Mouse (Mus musculus) CH12.LX (cell line): ENCODE data around the gene Armc6. TPM values are rescaled to one million over a fixed set of nuclear protein-coding genes. Genes with fewer than 3 reads are reported as not detected.

Source experiments
- DNase-seq: peaks from one replicate; pipeline ENCODE4 v3.0.0-alpha.2; 2013; ENCODE audit errors: extremely low read depth
- H3K27ac ChIP-seq: 2 replicates; pipeline ENCODE4 v1.5.1; 2012; ENCODE audit warnings: low read depth, mild to moderate bottlenecking, control low read depth, moderate library complexity; ENCODE audit not compliant: insufficient read depth
- H3K27me3 ChIP-seq: replicated peaks from 2 replicates; pipeline ENCODE3; 2012; ENCODE audit warnings: inconsistent platforms
- H3K36me3 ChIP-seq, 2 experiments: replicated peaks in 1 of 2; 2 replicates each; pipeline versions ENCODE3 to v1.6.1; 2012; ENCODE audit warnings: inconsistent platforms in 1 of 2, low read length in 1 of 2, mild to moderate bottlenecking in 1 of 2, mixed read lengths in 1 of 2, moderate library complexity in 1 of 2; ENCODE audit not compliant: control insufficient read depth in 1 of 2, insufficient read depth in 1 of 2
- H3K4me1 ChIP-seq, 2 experiments: 2 replicates each; pipeline ENCODE4 v1.6.1; 2012; ENCODE audit warnings: inconsistent platforms in 1 of 2, moderate library complexity in 1 of 2; ENCODE audit not compliant: insufficient read depth in 2 of 2, control insufficient read depth in 1 of 2
- H3K4me2 ChIP-seq: 2 replicates; pipeline ENCODE4 v1.6.1; 2012; ENCODE audit warnings: low read depth, mild to moderate bottlenecking, control low read depth; ENCODE audit not compliant: poor library complexity, insufficient read depth, severe bottlenecking
- H3K4me3 ChIP-seq, 3 experiments: fragments of 150-350 bp in 1 of 3; sonication (generic) in 1 of 3; replicated peaks in 1 of 3; 2 replicates each; pipeline versions ENCODE3 to v1.5.1; 2011 to 2012; ENCODE audit warnings: low read depth in 2 of 3, low read length in 2 of 3, mild to moderate bottlenecking in 2 of 3, moderate library complexity in 2 of 3, control low read depth in 1 of 3, improper control_type of control experiment in 1 of 3, inconsistent platforms in 1 of 3, mixed read lengths in 1 of 3; ENCODE audit not compliant: poor library complexity in 1 of 3
- H3K79me2 ChIP-seq: replicated peaks from 2 replicates; pipeline ENCODE4 v1.6.1; 2012; ENCODE audit warnings: mild to moderate bottlenecking, moderate library complexity; ENCODE audit not compliant: control insufficient read depth, poor library complexity, insufficient read depth, severe bottlenecking; ENCODE audit errors: extremely low read depth
- H3K9ac ChIP-seq: 2 replicates; pipeline ENCODE4 v1.6.1; 2012; ENCODE audit warnings: low read depth, mild to moderate bottlenecking, control low read depth, moderate library complexity; ENCODE audit not compliant: insufficient read depth
- H3K9me3 ChIP-seq: replicated peaks from 2 replicates; pipeline ENCODE3; 2012; ENCODE audit warnings: low read length, inconsistent platforms, mixed read lengths
- BHLHE40 ChIP-seq: IDR thresholded peaks from 2 replicates; pipeline ENCODE4 v1.6.1; 2011; ENCODE audit warnings: mild to moderate bottlenecking, low read depth, low read length, improper control_type of control experiment
- CHD2 ChIP-seq: IDR thresholded peaks from 2 replicates; pipeline ENCODE4 v1.6.1; 2011; ENCODE audit warnings: low read length, improper control_type of control experiment
- ELF1 ChIP-seq: IDR thresholded peaks from 2 replicates; pipeline ENCODE4 v1.6.1; 2014; ENCODE audit warnings: low read depth, mild to moderate bottlenecking, inconsistent platforms, low read length, improper control_type of control experiment
- EP300 ChIP-seq: IDR thresholded peaks from 2 replicates; pipeline ENCODE4 v1.6.1; 2011; ENCODE audit warnings: low read length, improper control_type of control experiment
- ETS1 ChIP-seq: conservative IDR thresholded peaks from 2 replicates; pipeline ENCODE4 v1.6.1; 2012; ENCODE audit warnings: low read depth, mild to moderate bottlenecking, inconsistent platforms, low read length, improper control_type of control experiment, moderate library complexity
- GABPA ChIP-seq: IDR thresholded peaks from 2 replicates; pipeline ENCODE4 v1.6.1; 2012; ENCODE audit warnings: low read depth, low read length, improper control_type of control experiment, inconsistent platforms; ENCODE audit not compliant: insufficient replicate concordance
- HCFC1 ChIP-seq: IDR thresholded peaks from 2 replicates; pipeline ENCODE4 v1.6.1; 2012; ENCODE audit warnings: low read depth, mild to moderate bottlenecking, inconsistent platforms, low read length, improper control_type of control experiment
- MAFK ChIP-seq: IDR thresholded peaks from 2 replicates; pipeline ENCODE4 v1.6.1; 2011; ENCODE audit warnings: low read length, improper control_type of control experiment; ENCODE audit not compliant: insufficient replicate concordance
- MAX ChIP-seq: IDR thresholded peaks from 2 replicates; pipeline ENCODE4 v1.6.1; 2011; ENCODE audit warnings: low read length, improper control_type of control experiment
- MXI1 ChIP-seq: IDR thresholded peaks from 2 replicates; pipeline ENCODE4 v1.6.1; 2011; ENCODE audit warnings: mild to moderate bottlenecking, low read depth, low read length, improper control_type of control experiment
- NELFE ChIP-seq: IDR thresholded peaks from 2 replicates; pipeline ENCODE4 v1.6.1; 2011; ENCODE audit warnings: low read depth, low read length, improper control_type of control experiment
- NRF1 ChIP-seq: IDR thresholded peaks from 2 replicates; pipeline ENCODE4 v1.6.1; 2014; ENCODE audit warnings: low read depth, mild to moderate bottlenecking, inconsistent platforms, low read length, improper control_type of control experiment, moderate library complexity
- PAX5 ChIP-seq: IDR thresholded peaks from 2 replicates; pipeline ENCODE4 v1.6.1; 2012; ENCODE audit warnings: low read length, inconsistent platforms, mixed read lengths
- RAD21 ChIP-seq: IDR thresholded peaks from 2 replicates; pipeline ENCODE4 v1.6.1; 2011; ENCODE audit warnings: low read depth, mild to moderate bottlenecking, low read length, improper control_type of control experiment, moderate library complexity
- RCOR1 ChIP-seq: conservative IDR thresholded peaks from 2 replicates; pipeline ENCODE4 v1.6.1; 2012; ENCODE audit warnings: low read depth, mild to moderate bottlenecking, inconsistent platforms, low read length, improper control_type of control experiment
- SIN3A ChIP-seq: IDR thresholded peaks from 2 replicates; pipeline ENCODE4 v1.6.1; 2012; ENCODE audit warnings: low read length, improper control_type of control experiment, inconsistent platforms
- SMC3 ChIP-seq: IDR thresholded peaks from 2 replicates; pipeline ENCODE4 v1.6.1; 2011; ENCODE audit warnings: low read depth, low read length, improper control_type of control experiment
- TBP ChIP-seq: conservative IDR thresholded peaks from 2 replicates; pipeline ENCODE4 v1.6.1; 2011; ENCODE audit warnings: low read depth, low read length, improper control_type of control experiment
- USF1 ChIP-seq: IDR thresholded peaks from 2 replicates; pipeline ENCODE4 v1.6.1; 2014; ENCODE audit warnings: low read depth, mild to moderate bottlenecking, inconsistent platforms, low read length, improper control_type of control experiment
- ZMIZ1 ChIP-seq: IDR thresholded peaks from 2 replicates; pipeline ENCODE4 v1.6.1; 2012; ENCODE audit warnings: low read depth, mild to moderate bottlenecking, inconsistent platforms, low read length, improper control_type of control experiment
- dilution Hi-C: fragments of 300-500 bp; cut with MboI; formaldehyde crosslinking; loops from 2 replicates; pipeline ENCODE4 v1.14.3; 2020; ENCODE audit warnings: low sequenced_read_pairs; ENCODE audit not compliant: extremely low pct_unique_long_range_greater_than_20kb, extremely low pct_ligation_motif_present
- in situ Hi-C: fragments of 300-500 bp; cut with MboI; formaldehyde crosslinking; loops from 3 replicates; pipeline ENCODE4 v1.14.3; 2019; ENCODE audit warnings: low sequenced_read_pairs, low pct_ligation_motif_present, low pct_unique_long_range_greater_than_20kb, mixed read lengths
- polyA plus RNA-seq: library from polyadenylated mRNA; unstranded; fragments of >175 nt; gene quantifications from 2 replicates; pipeline ENCODE4 v1.2.1, GENCODE M21; 2012; ENCODE audit warnings: low read depth; ENCODE audit not compliant: insufficient read length
- total RNA-seq, 2 experiments: library from RNA; depleted of rRNA; stranded (reverse); fragments of 300-350 nt in 1 of 2; fragments of >200 nt in 1 of 2; gene quantifications; 2 replicates each; pipeline ENCODE4 v1.2.3; 2012 to 2014

Armc6 gene
- total and polyA plus RNA-seq, 3 experiments: 20.0 to 31.1 (median 23.7) TPM

GRCm38 (mm10) chr8:70220911-70221310 is 13.4 kb downstream of the Armc6 start:
- DNase-seq: no peak
- dilution Hi-C loops (no loop called here), in situ Hi-C loops (no loop called here)
- no peak for TF ChIP-seq MXI1
- no peak for TF ChIP-seq EP300
- no peak for TF ChIP-seq ZMIZ1
- no peak for TF ChIP-seq RAD21
- TF ChIP-seq SIN3A: no peak
- TF ChIP-seq ETS1: no peak
- no peak for TF ChIP-seq BHLHE40
- Histone ChIP-seq H3K4me1 (0 out of 4 replicates have a peak, but pooled peaks cover 0 to 2% of the 10 kb centered on the region in 2 experiments), H3K9ac (no peak overlapping the region), H3K9me3 (no peaks in the 10 kb centered on the region), H3K36me3 (peaks cover 15 to 59% of the 10 kb centered on the region in 2 experiments), H3K4me2 (no peak overlapping the region), H3K27ac (no peak overlapping the region), H3K27me3 (no peaks in the 10 kb centered on the region), H3K79me2 (no peaks in the 10 kb centered on the region), H3K4me3 (no peak overlapping the region)

DNA sequence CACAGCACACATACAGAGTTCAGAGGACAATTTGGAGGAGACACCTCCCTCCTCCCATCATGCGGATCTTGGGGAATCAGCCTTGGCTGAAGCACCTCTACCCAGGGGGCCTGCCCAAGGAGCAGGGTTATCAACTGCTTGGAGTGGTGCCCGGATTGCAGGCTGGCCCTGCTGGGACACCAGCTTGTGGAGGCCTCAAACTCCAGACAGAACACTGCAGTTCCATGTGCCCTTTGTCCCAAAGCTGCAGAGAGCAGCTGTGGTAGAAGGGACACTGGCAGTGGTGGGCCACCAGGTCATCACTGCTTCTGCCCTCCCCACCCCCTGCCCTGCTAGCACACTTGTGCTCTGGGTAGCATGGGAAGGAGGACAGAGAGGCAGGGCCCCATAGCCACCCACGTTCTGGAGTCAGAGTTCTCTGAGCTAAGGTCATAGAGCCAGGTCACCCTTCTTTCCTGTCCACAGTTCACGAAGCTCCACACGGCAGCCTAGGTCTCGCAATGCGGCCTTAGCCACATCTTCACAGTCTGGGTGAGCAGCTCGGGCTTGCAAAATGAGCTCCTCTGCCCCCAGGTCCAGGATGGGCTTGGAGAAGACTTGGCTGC is 13.9 kb downstream of the Armc6 start:
- H3K9ac ChIP-seq: no peak overlapping the region
- H3K27me3 ChIP-seq: no peaks in the 10 kb centered on the region
- H3K36me3 ChIP-seq: peaks cover 15 to 53% of the 10 kb centered on the region in 2 experiments
- in situ Hi-C loops: no loop called here
- H3K4me2 ChIP-seq: no peak overlapping the region
- H3K4me3 ChIP-seq: no peak overlapping the region
- no peak overlapping the region; the same call in 1 of the 2 replicates for H3K27ac ChIP-seq
- DNase-seq: no peak
- H3K9me3 ChIP-seq: no peaks in the 10 kb centered on the region
- dilution Hi-C loops: no loop called here
- peaks cover 0 to 6% of the 10 kb centered on the region in 2 experiments; a peak in 2 of 4 replicates for H3K4me1 ChIP-seq
- TF ChIP-seq CHD2 (no peak), ETS1 (no peak), PAX5 (no peak), GABPA (no peak), NRF1 (no peak), EP300 (no peak), SMC3 (no peak), RCOR1 (no peak)
- TF ChIP-seq, all 38 proteins: peak for 0
- no peaks in the 10 kb centered on the region for H3K79me2 ChIP-seq

GRCm38 (mm10) chr8:70219107-70219684 is 15.1 kb downstream of the Armc6 start:
- no peak overlapping the region for H3K9ac ChIP-seq
- H3K36me3 ChIP-seq: peaks cover 6 to 41% of the 10 kb centered on the region in 2 experiments
- TF ChIP-seq MAX (no peak), ELF1 (no peak), RAD21 (no peak), NELFE (no peak), TBP (no peak), CHD2 (no peak), HCFC1 (no peak), USF1 (no peak), ETS1 (no peak), MAFK (no peak)
- in situ Hi-C loops: no loop called here
- peaks cover 3 to 17% of the 10 kb centered on the region in 2 experiments; a peak in 3 of 4 replicates for H3K4me1 ChIP-seq
- H3K27me3 ChIP-seq: no peaks in the 10 kb centered on the region
- H3K4me3 ChIP-seq: no peak overlapping the region
- dilution Hi-C loops: no loop called here
- H3K79me2 ChIP-seq: no peaks in the 10 kb centered on the region
- H3K4me2 ChIP-seq: no peak overlapping the region
- H3K27ac ChIP-seq: no peak overlapping the region
- no peak for DNase-seq
- no peaks in the 10 kb centered on the region for H3K9me3 ChIP-seq
